Mouse (Mus musculus): ENCODE measurements around the gene Chchd6.

DNA sequence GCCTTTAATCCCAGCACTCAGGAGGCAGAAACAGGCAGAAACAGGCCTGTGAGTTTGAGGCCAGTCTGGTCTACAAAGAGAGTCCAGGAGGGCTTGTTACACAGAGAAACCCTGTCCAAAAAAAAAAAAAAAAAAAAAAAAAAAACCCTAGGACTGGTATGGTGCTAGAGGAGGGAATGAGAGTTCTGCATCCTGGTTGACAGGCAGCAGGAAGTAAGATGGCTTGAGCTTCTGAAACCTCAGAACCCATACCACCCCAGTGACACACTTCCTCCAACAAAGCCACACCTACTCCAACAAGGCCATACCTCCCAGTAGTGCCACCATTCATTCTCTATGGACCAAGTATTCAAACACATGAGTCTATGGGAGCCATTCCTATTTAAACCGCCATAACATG, 1.1 kb upstream of the Chchd6 start:
- TF ChIP-seq POLR2A (IDR thresholded peaks at IDR 0.05; ENCODE audit: low read depth, low read length) (no peak), CTCF (IDR thresholded peaks at IDR 0.05; ENCODE audit: extremely low read depth, insufficient read length, insufficient replicate concordance, low read depth, low read length) (no peak)
